Mouse (Mus musculus) midbrain, embryonic 13.5 days (tissue): ENCODE data around the gene Il21r. TPM values are rescaled to one million over a fixed set of nuclear protein-coding genes. Genes with fewer than 3 reads are reported as not detected.

Experiments used
- ATAC-seq: fragments of 200-750 bp; cut with Nextera tagmentation; 2 replicates; pipeline ENCODE4 v1.8.0; 2017; ENCODE audit warnings: mild to moderate bottlenecking, moderate TSS enrichment, moderate library complexity
- H3K27ac ChIP-seq: fragments of 300-500 bp; sonication (generic); 2 replicates; pipeline ENCODE4 v1.5.1; 2015; ENCODE audit warnings: inconsistent platforms, mild to moderate bottlenecking, moderate library complexity
- H3K27me3 ChIP-seq: fragments of 300-500 bp; sonication (generic); 2 replicates; pipeline ENCODE4 v1.6.1; 2015; ENCODE audit warnings: mild to moderate bottlenecking, inconsistent platforms
- H3K36me3 ChIP-seq: fragments of 300-500 bp; sonication (generic); 2 replicates; pipeline ENCODE4 v1.6.1; 2015; ENCODE audit warnings: mild to moderate bottlenecking, inconsistent platforms
- H3K4me1 ChIP-seq: fragments of 300-500 bp; sonication (generic); replicated peaks from 2 replicates; pipeline ENCODE4 v1.6.1; 2015; ENCODE audit warnings: inconsistent platforms
- H3K4me2 ChIP-seq: fragments of 300-500 bp; sonication (generic); replicated peaks from 2 replicates; pipeline ENCODE4 v1.6.1; 2015; ENCODE audit warnings: moderate library complexity, mild to moderate bottlenecking, inconsistent platforms
- H3K4me3 ChIP-seq: fragments of 300-500 bp; sonication (generic); replicated peaks from 2 replicates; pipeline ENCODE4 v1.5.1; 2015; ENCODE audit warnings: mild to moderate bottlenecking, inconsistent platforms
- H3K9ac ChIP-seq: fragments of 300-500 bp; sonication (generic); replicated peaks from 2 replicates; pipeline ENCODE4 v1.6.1; 2015; ENCODE audit warnings: mild to moderate bottlenecking, inconsistent platforms
- H3K9me3 ChIP-seq: fragments of 300-500 bp; sonication (generic); 2 replicates; pipeline ENCODE4 v1.6.1; 2016; ENCODE audit warnings: mild to moderate bottlenecking, inconsistent platforms
- WGBS: fragments of 180-500 bp; shearing (Covaris S2); methylation state at CpG from one replicate; pipeline ENCODE4 v1.1.7; 2015; 5-methylcytosine and 5-hydroxymethylcytosine counted together
- polyA plus RNA-seq: library from polyadenylated mRNA; unstranded; fragments of >200 nt; fragmentation: Nextera tagmentation; extraction: Ambion mirVana; gene quantifications from 2 replicates; pipeline ENCODE4 v1.2.1, GENCODE M21; 2015

Gene Il21r
- polyA plus RNA-seq, 1 experiment from 2014 or later, result 0.31 TPM

- H3K9me3 ChIP-seq, result no peaks in the 10 kb centered on the region
- no peak for ATAC-seq
- H3K4me3 ChIP-seq, result no peak overlapping the region
- no peak overlapping the region for H3K27ac ChIP-seq
- H3K4me2 ChIP-seq, result no peak overlapping the region
- H3K27me3 ChIP-seq, result no peaks in the 10 kb centered on the region
- H3K4me1 ChIP-seq, result no peaks in the 10 kb centered on the region
- no peaks in the 10 kb centered on the region for H3K36me3 ChIP-seq
- H3K9ac ChIP-seq, result no peak overlapping the region
- 69% methylated on average over 2 of the region's 2 CpGs for WGBS
These were observed 3.3 kb downstream of the Il21r start for GRCm38 (mm10) chr7:125606265-125607164.

GRCm38 (mm10) chr7:125607384-125608182 is 4.4 kb downstream of the Il21r start:
- 70% methylated on average over 6 of the region's 6 CpGs for WGBS
- Histone ChIP-seq H3K27me3 (no peaks in the 10 kb centered on the region), H3K4me1 (no peaks in the 10 kb centered on the region)

GRCm38 (mm10) chr7:125608183-125608688 is 5.0 kb downstream of the Il21r start:
- 85% methylated on average over 4 of the region's 4 CpGs for WGBS
- H3K4me2 ChIP-seq, result no peak overlapping the region
- H3K27me3 ChIP-seq, result no peaks in the 10 kb centered on the region
- no peaks in the 10 kb centered on the region for H3K9me3 ChIP-seq
- H3K27ac ChIP-seq, result no peak overlapping the region
- H3K9ac ChIP-seq, result no peak overlapping the region
- no peak overlapping the region for H3K4me3 ChIP-seq
- no peaks in the 10 kb centered on the region for H3K4me1 ChIP-seq
- ATAC-seq, result no peak
- H3K36me3 ChIP-seq, result no peaks in the 10 kb centered on the region

More at GRCm38 (mm10) chr7:125607384-125608182, 4.4 kb downstream of the Il21r start:
- no peak for ATAC-seq
- Histone ChIP-seq H3K27ac (no peak overlapping the region), H3K36me3 (no peaks in the 10 kb centered on the region), H3K9ac (no peak overlapping the region), H3K9me3 (no peaks in the 10 kb centered on the region), H3K4me3 (no peak overlapping the region), H3K4me2 (no peak overlapping the region)

GRCm38 (mm10) chr7:125613579-125613978 is 10.3 kb downstream of the Il21r start:
- H3K4me1 ChIP-seq, result no peaks in the 10 kb centered on the region
- H3K27me3 ChIP-seq, result no peaks in the 10 kb centered on the region
- no peak overlapping the region for H3K4me2 ChIP-seq
- H3K36me3 ChIP-seq, result no peaks in the 10 kb centered on the region
- no peak overlapping the region for H3K27ac ChIP-seq
- no peak overlapping the region for H3K4me3 ChIP-seq
- 93% methylated on average over 5 of the region's 5 CpGs for WGBS
- no peak overlapping the region for H3K9ac ChIP-seq
- no peaks in the 10 kb centered on the region for H3K9me3 ChIP-seq
- no peak for ATAC-seq

GRCm38 (mm10) chr7:125615453-125615852 is 12.2 kb downstream of the Il21r start:
- Histone ChIP-seq H3K27me3 (no peaks in the 10 kb centered on the region), H3K27ac (no peak overlapping the region), H3K4me1 (no peaks in the 10 kb centered on the region), H3K4me3 (no peak overlapping the region), H3K9me3 (no peaks in the 10 kb centered on the region), H3K36me3 (no peaks in the 10 kb centered on the region), H3K4me2 (no peak overlapping the region), H3K9ac (no peak overlapping the region)
- 93% methylated on average over 7 of the region's 7 CpGs for whole genome bisulfite sequencing
- no peak for ATAC-seq

GRCm38 (mm10) chr7:125618016-125618415 is 14.8 kb downstream of the Il21r start:
- WGBS, result 83% methylated on average over 7 of the region's 7 CpGs
- no peak for ATAC-seq

GRCm38 (mm10) chr7:125620077-125620476 is 16.8 kb downstream of the Il21r start:
- Histone ChIP-seq H3K4me3 (no peak overlapping the region), H3K9ac (no peak overlapping the region), H3K4me2 (no peak overlapping the region), H3K36me3 (no peaks in the 10 kb centered on the region), H3K27ac (no peak overlapping the region), H3K4me1 (no peaks in the 10 kb centered on the region), H3K27me3 (no peaks in the 10 kb centered on the region), H3K9me3 (no peaks in the 10 kb centered on the region)
- no peak for ATAC-seq
- 86% methylated on average over 4 of the region's 4 CpGs for WGBS

More at GRCm38 (mm10) chr7:125618016-125618415, 14.8 kb downstream of the Il21r start:
- Histone ChIP-seq H3K9ac (no peak overlapping the region), H3K4me3 (no peak overlapping the region), H3K27ac (no peak overlapping the region), H3K9me3 (no peaks in the 10 kb centered on the region), H3K27me3 (no peaks in the 10 kb centered on the region), H3K36me3 (no peaks in the 10 kb centered on the region), H3K4me2 (no peak overlapping the region), H3K4me1 (no peaks in the 10 kb centered on the region)

- 72% methylated on average over 7 of the region's 7 CpGs for WGBS
- H3K27ac ChIP-seq, result no peak overlapping the region
These were observed 19.8 kb downstream of the Il21r start for GRCm38 (mm10) chr7:125622741-125623685.

GRCm38 (mm10) chr7:125625219-125625618 is 22.0 kb downstream of the Il21r start:
- Histone ChIP-seq H3K36me3 (no peaks in the 10 kb centered on the region), H3K4me2 (no peak overlapping the region)
- no peak for ATAC-seq

More at GRCm38 (mm10) chr7:125622741-125623685, 19.8 kb downstream of the Il21r start:
- no peaks in the 10 kb centered on the region for H3K9me3 ChIP-seq
- no peaks in the 10 kb centered on the region for H3K27me3 ChIP-seq
- no peak overlapping the region for H3K4me2 ChIP-seq
- H3K4me3 ChIP-seq, result no peak overlapping the region
- no peak overlapping the region for H3K9ac ChIP-seq
- no peaks in the 10 kb centered on the region for H3K4me1 ChIP-seq
- H3K36me3 ChIP-seq, result no peaks in the 10 kb centered on the region
- ATAC-seq, result no peak

GRCm38 (mm10) chr7:125625829-125626228 is 22.6 kb downstream of the Il21r start:
- WGBS, result 63% methylated on average over 7 of the region's 7 CpGs

More at GRCm38 (mm10) chr7:125625219-125625618, 22.0 kb downstream of the Il21r start:
- WGBS, result 66% methylated on average over 4 of the region's 4 CpGs
- Histone ChIP-seq H3K9ac (no peak overlapping the region), H3K4me3 (no peak overlapping the region), H3K27ac (no peak overlapping the region), H3K4me1 (no peaks in the 10 kb centered on the region), H3K9me3 (peaks cover 4% of the 10 kb centered on the region), H3K27me3 (no peaks in the 10 kb centered on the region)

GRCm38 (mm10) chr7:125630317-125630716 is 27.1 kb downstream of the Il21r start:
- Histone ChIP-seq H3K9me3 (peaks cover 4% of the 10 kb centered on the region), H3K27me3 (no peaks in the 10 kb centered on the region), H3K36me3 (no peaks in the 10 kb centered on the region), H3K4me2 (no peak overlapping the region), H3K4me1 (peaks cover 8% of the 10 kb centered on the region), H3K27ac (no peak overlapping the region), H3K4me3 (no peak overlapping the region), H3K9ac (no peak overlapping the region)
- 78% methylated on average over 4 of the region's 4 CpGs for WGBS
- ATAC-seq, result no peak

More at GRCm38 (mm10) chr7:125625829-125626228, 22.6 kb downstream of the Il21r start:
- ATAC-seq, result no peak
- H3K4me3 ChIP-seq, result no peak overlapping the region
- no peaks in the 10 kb centered on the region for H3K36me3 ChIP-seq
- no peak overlapping the region for H3K27ac ChIP-seq
- H3K27me3 ChIP-seq, result no peaks in the 10 kb centered on the region
- no peaks in the 10 kb centered on the region for H3K4me1 ChIP-seq
- no peak overlapping the region for H3K4me2 ChIP-seq
- H3K9me3 ChIP-seq, result peaks cover 4% of the 10 kb centered on the region
- H3K9ac ChIP-seq, result no peak overlapping the region
